Mouse (Mus musculus): ENCODE results near the gene Ovgp1. TPM values are rescaled to one million over a fixed set of nuclear protein-coding genes. Genes with fewer than 3 reads are reported as not detected.

The Ovgp1 gene
- polyA plus RNA-seq (2014; fragmentation: Nextera tagmentation; extraction: Ambion mirVana), result 4.0 and 4.1 TPM in 2 replicates

DNA sequence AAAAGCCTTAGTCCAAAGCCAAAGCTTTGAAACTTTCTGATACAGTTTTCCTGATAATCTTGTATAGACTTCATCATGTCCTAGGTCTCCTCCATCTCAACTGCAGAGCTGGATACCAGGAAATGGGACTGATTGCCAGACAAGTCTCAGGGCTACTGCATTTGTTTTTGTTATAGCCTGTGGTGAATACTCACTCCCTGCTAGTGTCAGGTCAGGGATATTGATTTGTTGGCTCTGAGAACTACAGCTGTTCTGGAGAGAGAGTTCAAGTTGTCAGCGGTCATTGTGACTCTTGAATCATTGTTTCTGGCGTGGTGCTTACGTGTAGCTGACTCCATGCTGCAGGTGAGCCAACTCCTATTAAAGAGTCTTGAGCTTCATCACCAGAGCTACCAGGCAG is at the start of gene Ovgp1:
Ovgp1 (plus strand) TSS at position 301 of the 400 bp plus-strand sequence.
- DNase-seq (ENCODE audit: low spot score) (no peak), ATAC-seq (ENCODE audit: low FRiP score) (no peak)
- Histone ChIP-seq H3K4me3 (replicated peaks; ENCODE audit: low read length) (no peak within 1 kb of the TSS), H3K9me3 (ENCODE audit: control insufficient read depth, low read length) (no peaks in the 10 kb centered on the region), H3K27ac (no peak within 1 kb of the TSS), H3K4me2 (replicated peaks) (no peak within 1 kb of the TSS), H3K36me3 (replicated peaks; ENCODE audit: control insufficient read depth, insufficient read depth) (peaks cover 27% of the 10 kb centered on the region), H3K9ac (no peak within 1 kb of the TSS), H3K27me3 (ENCODE audit: control insufficient read depth, insufficient read depth, low read length) (no peaks in the 10 kb centered on the region), H3K4me1 (replicated peaks; ENCODE audit: control insufficient read depth, insufficient read depth, low read length) (no peaks in the 10 kb centered on the region)
- WGBS, result 79% methylated on average over 3 of the region's 3 CpGs

DNA sequence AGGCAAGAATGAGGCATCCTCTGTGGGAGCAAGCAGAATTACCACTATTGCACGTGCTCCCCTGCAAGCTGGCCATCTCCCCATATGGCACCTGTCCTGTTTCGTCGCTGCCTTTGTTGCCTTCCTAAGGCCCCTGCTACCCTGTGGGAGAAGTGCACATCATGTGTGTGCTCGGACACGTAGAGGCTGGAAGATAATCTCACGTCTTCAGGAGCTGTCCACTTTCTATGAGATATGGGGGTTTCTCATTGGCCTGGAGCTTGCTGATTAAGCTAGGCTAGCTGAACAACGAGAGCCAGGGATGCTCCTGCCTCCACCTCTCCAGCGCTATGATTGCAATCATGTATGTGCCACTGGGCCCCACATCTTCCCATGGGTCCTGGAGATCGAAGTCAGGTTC is 48.9 kb upstream of the Ovgp1 start:
- H3K27me3 ChIP-seq (ENCODE audit: control insufficient read depth, insufficient read depth, low read length), result no peaks in the 10 kb centered on the region
- no peak overlapping the region for H3K4me2 ChIP-seq (replicated peaks)
- no peaks in the 10 kb centered on the region for H3K4me1 ChIP-seq (replicated peaks; ENCODE audit: control insufficient read depth, insufficient read depth, low read length)
- no peak overlapping the region for H3K4me3 ChIP-seq (replicated peaks; ENCODE audit: low read length)
- H3K9ac ChIP-seq, result no peak overlapping the region
- DNase-seq (ENCODE audit: low spot score), result no peak
- H3K36me3 ChIP-seq (replicated peaks; ENCODE audit: control insufficient read depth, insufficient read depth), result no peaks in the 10 kb centered on the region
- no peak for ATAC-seq (ENCODE audit: low FRiP score)
- no peaks in the 10 kb centered on the region for H3K9me3 ChIP-seq (ENCODE audit: control insufficient read depth, low read length)
- 91% methylated on average over 9 of the region's 9 CpGs for WGBS
- no peak overlapping the region for H3K27ac ChIP-seq

GRCm38 (mm10) chr3:105927561-105928194 is 45.8 kb upstream of the Ovgp1 start:
- no peak for DNase-seq (ENCODE audit: low spot score)
- Histone ChIP-seq H3K27me3 (ENCODE audit: control insufficient read depth, insufficient read depth, low read length) (no peaks in the 10 kb centered on the region), H3K4me2 (replicated peaks) (no peak overlapping the region), H3K9me3 (ENCODE audit: control insufficient read depth, low read length) (no peaks in the 10 kb centered on the region), H3K36me3 (replicated peaks; ENCODE audit: control insufficient read depth, insufficient read depth) (no peaks in the 10 kb centered on the region), H3K4me3 (replicated peaks; ENCODE audit: low read length) (no peak overlapping the region), H3K27ac (no peak overlapping the region), H3K9ac (no peak overlapping the region), H3K4me1 (replicated peaks; ENCODE audit: control insufficient read depth, insufficient read depth, low read length) (no peaks in the 10 kb centered on the region)
- 84% methylated on average over 7 of the region's 7 CpGs for WGBS
- ATAC-seq (ENCODE audit: low FRiP score), result no peak

GRCm38 (mm10) chr3:105928195-105928569 is 45.3 kb upstream of the Ovgp1 start:
- no peak overlapping the region for H3K4me3 ChIP-seq (replicated peaks; ENCODE audit: low read length)
- H3K4me1 ChIP-seq (replicated peaks; ENCODE audit: control insufficient read depth, insufficient read depth, low read length), result no peaks in the 10 kb centered on the region
- no peaks in the 10 kb centered on the region for H3K36me3 ChIP-seq (replicated peaks; ENCODE audit: control insufficient read depth, insufficient read depth)
- 87% methylated on average over 3 of the region's 3 CpGs for WGBS
- DNase-seq (ENCODE audit: low spot score) (no peak), ATAC-seq (ENCODE audit: low FRiP score) (no peak)
- H3K9me3 ChIP-seq (ENCODE audit: control insufficient read depth, low read length), result no peaks in the 10 kb centered on the region
- no peak overlapping the region for H3K4me2 ChIP-seq (replicated peaks)
- H3K9ac ChIP-seq, result no peak overlapping the region
- no peaks in the 10 kb centered on the region for H3K27me3 ChIP-seq (ENCODE audit: control insufficient read depth, insufficient read depth, low read length)
- H3K27ac ChIP-seq, result no peak overlapping the region

DNA sequence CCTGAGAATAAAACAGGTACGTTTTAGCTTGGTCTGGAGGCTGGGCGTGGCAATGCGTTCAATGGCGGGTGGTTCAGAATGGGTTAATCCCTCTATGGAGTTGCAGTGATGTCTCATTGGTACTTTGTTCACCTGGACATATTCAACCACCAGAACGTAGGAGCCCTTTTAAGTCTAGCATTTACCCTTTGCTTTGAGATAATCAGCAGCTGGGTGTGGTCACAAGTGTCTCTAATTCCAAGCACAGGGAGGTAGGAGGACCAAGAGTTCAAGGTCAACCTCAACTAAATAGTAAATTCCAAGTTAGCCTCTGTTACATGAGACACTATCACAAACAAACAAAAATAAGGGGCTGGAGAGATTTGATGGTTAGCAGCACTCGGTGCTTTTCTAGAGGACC is 44.7 kb upstream of the Ovgp1 start:
- no peaks in the 10 kb centered on the region for H3K36me3 ChIP-seq (replicated peaks; ENCODE audit: control insufficient read depth, insufficient read depth)
- H3K9ac ChIP-seq, result no peak overlapping the region
- H3K4me2 ChIP-seq (replicated peaks), result no peak overlapping the region
- WGBS, result 88% methylated on average over 6 of the region's 6 CpGs
- no peak overlapping the region for H3K27ac ChIP-seq
- DNase-seq (ENCODE audit: low spot score) (no peak), ATAC-seq (ENCODE audit: low FRiP score) (no peak)
- no peaks in the 10 kb centered on the region for H3K9me3 ChIP-seq (ENCODE audit: control insufficient read depth, low read length)
- H3K4me1 ChIP-seq (replicated peaks; ENCODE audit: control insufficient read depth, insufficient read depth, low read length), result no peaks in the 10 kb centered on the region
- H3K4me3 ChIP-seq (replicated peaks; ENCODE audit: low read length), result no peak overlapping the region
- no peaks in the 10 kb centered on the region for H3K27me3 ChIP-seq (ENCODE audit: control insufficient read depth, insufficient read depth, low read length)

DNA sequence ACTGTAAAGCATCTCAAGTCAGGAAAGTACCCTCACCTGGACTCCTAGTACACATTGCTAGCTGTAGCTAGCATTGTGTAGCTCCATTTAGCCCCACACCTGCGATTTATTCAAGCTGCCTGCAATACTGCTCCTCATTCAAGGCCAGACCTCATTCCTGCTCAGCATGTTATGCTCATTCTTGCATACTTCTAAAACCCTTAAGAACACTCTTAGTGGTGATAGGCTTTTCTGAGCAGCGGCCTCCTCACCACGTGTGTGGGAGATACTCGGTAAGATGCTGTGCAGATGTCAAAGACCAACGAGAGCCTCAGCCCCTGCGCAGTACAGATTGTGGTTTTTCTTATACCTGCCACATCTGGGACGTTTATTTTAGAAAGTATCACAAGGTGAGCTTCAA is 43.7 kb upstream of the Ovgp1 start:
- Histone ChIP-seq H3K9ac (no peak overlapping the region), H3K36me3 (replicated peaks; ENCODE audit: control insufficient read depth, insufficient read depth) (no peaks in the 10 kb centered on the region; the same call in 1 of the 2 replicates), H3K4me1 (replicated peaks; ENCODE audit: control insufficient read depth, insufficient read depth, low read length) (no peaks in the 10 kb centered on the region), H3K4me3 (replicated peaks; ENCODE audit: low read length) (no peak overlapping the region), H3K27ac (no peak overlapping the region), H3K27me3 (ENCODE audit: control insufficient read depth, insufficient read depth, low read length) (no peaks in the 10 kb centered on the region), H3K4me2 (replicated peaks) (no peak overlapping the region), H3K9me3 (ENCODE audit: control insufficient read depth, low read length) (no peaks in the 10 kb centered on the region)
- WGBS, result 81% methylated on average over 7 of the region's 7 CpGs
- DNase-seq (ENCODE audit: low spot score) (no peak), ATAC-seq (ENCODE audit: low FRiP score) (no peak)

DNA sequence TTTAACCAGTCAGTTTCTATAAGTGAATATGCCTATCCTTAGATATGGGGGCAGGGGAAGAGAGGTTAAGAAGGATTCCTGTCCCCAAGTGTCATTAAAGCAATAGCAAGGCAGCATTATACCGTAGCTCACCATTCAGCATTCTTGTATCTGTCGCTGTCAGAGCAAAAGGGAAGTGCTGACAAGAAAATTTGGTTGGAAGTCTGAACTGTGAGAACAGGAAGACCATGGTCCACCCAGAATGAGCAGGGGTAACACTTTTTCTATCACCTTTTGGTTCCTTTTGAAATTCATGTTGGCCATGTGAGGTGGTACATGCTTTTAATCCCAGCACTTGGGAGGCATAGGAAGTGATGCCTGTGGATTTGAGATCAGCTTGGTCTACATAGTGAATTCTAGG is 42.4 kb upstream of the Ovgp1 start:
- ATAC-seq (ENCODE audit: low FRiP score) (no peak), DNase-seq (ENCODE audit: low spot score) (no peak)
- WGBS, result 95% methylated on average over 2 of the region's 2 CpGs
- H3K4me2 ChIP-seq (replicated peaks), result no peak overlapping the region
- H3K36me3 ChIP-seq (replicated peaks; ENCODE audit: control insufficient read depth, insufficient read depth), result no peaks in the 10 kb centered on the region; the same call in 1 of the 2 replicates
- H3K9me3 ChIP-seq (ENCODE audit: control insufficient read depth, low read length), result no peaks in the 10 kb centered on the region
- no peak overlapping the region for H3K9ac ChIP-seq
- H3K27me3 ChIP-seq (ENCODE audit: control insufficient read depth, insufficient read depth, low read length), result no peaks in the 10 kb centered on the region
- H3K4me1 ChIP-seq (replicated peaks; ENCODE audit: control insufficient read depth, insufficient read depth, low read length), result no peaks in the 10 kb centered on the region
- no peak overlapping the region for H3K4me3 ChIP-seq (replicated peaks; ENCODE audit: low read length)
- no peak overlapping the region for H3K27ac ChIP-seq

DNA sequence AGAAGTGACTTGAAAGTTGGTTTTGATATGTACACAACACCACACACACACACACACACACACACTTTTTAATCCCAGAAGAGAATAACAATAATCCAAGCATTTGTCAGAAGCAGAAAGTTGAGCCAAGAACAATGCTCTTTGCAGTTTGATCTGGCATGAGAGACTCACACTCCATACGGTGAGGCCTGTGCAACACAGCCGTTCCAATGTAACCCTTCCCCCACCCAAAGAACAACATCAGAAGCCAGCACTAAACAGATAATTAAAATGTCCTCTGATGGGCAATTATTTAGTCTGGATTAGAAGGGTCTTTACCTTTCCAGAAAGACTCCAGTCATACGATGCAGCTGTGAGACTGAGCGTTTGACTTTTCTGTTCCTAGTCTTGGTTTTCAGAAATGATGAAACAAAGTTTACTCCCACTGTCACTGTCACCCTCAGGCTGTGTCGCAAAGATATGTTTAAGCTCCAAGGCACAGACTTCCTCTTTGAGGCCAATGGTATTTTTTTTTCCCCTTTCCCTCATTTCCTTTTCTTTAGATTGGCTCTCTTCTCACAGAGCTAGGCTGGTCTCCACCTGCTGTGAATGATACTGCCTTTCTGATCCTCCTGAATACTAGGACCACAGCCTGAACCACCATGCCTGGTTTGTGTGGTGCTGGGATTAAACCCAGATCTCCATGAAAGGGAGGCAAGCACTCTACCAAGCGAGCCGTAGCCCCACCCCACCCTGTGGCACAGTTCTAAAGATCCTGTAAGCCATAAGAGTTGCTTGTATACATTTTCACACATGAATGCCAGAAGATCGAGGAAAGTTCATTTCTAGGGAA is 41.1 kb upstream of the Ovgp1 start, which contains the start of gene I830077J02Rik:
I830077J02Rik (minus strand) TSS at position 425 of the 832 bp plus-strand sequence.
- no peak for ATAC-seq (ENCODE audit: low FRiP score)
- Histone ChIP-seq H3K27ac (no peak within 1 kb of the TSS), H3K27me3 (ENCODE audit: control insufficient read depth, insufficient read depth, low read length) (no peaks in the 10 kb centered on the region), H3K9ac (no peak within 1 kb of the TSS), H3K4me1 (replicated peaks; ENCODE audit: control insufficient read depth, insufficient read depth, low read length) (no peaks in the 10 kb centered on the region), H3K9me3 (ENCODE audit: control insufficient read depth, low read length) (no peaks in the 10 kb centered on the region), H3K4me2 (replicated peaks) (no peak within 1 kb of the TSS), H3K36me3 (replicated peaks; ENCODE audit: control insufficient read depth, insufficient read depth) (no peaks in the 10 kb centered on the region; the same call in none of the 2 replicates), H3K4me3 (replicated peaks; ENCODE audit: low read length) (no peak within 1 kb of the TSS)
- WGBS, result 89% methylated on average over 8 of the region's 8 CpGs
- DNase-seq (ENCODE audit: low spot score), result no peak

DNA sequence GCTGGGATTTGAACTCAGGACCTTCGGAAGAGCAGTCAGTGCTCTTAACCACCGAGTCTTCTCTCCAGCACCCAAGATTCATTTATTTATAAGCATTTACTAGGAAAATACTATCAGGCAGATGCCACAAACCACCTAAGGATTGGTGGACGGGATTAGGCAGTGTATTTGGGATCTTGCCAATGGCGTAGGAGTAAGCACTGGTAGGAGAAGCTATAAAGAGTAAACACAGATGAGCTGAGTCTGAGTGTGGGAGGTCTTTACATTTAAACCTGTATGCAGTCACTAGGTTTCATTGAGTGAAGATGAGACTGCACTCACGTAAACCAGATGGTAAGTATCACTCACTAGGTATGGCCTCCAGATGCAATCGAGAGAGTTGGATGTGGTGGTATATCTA is 39.6 kb upstream of the Ovgp1 start:
- DNase-seq (ENCODE audit: low spot score) (no peak), ATAC-seq (ENCODE audit: low FRiP score) (no peak)
- no peak overlapping the region for H3K27ac ChIP-seq
- H3K4me2 ChIP-seq (replicated peaks), result no peak overlapping the region
- WGBS, result 94% methylated on average over 6 of the region's 6 CpGs
- no peaks in the 10 kb centered on the region for H3K4me1 ChIP-seq (replicated peaks; ENCODE audit: control insufficient read depth, insufficient read depth, low read length)
- no peak overlapping the region for H3K9ac ChIP-seq
- no peak overlapping the region for H3K4me3 ChIP-seq (replicated peaks; ENCODE audit: low read length)
- no peaks in the 10 kb centered on the region for H3K9me3 ChIP-seq (ENCODE audit: control insufficient read depth, low read length)
- no peaks in the 10 kb centered on the region for H3K27me3 ChIP-seq (ENCODE audit: control insufficient read depth, insufficient read depth, low read length)
- no peaks in the 10 kb centered on the region; the same call in none of the 2 replicates for H3K36me3 ChIP-seq (replicated peaks; ENCODE audit: control insufficient read depth, insufficient read depth)

Measured in hindbrain, embryonic 14.5 days (tissue).